Mouse (Mus musculus): Measurements from ENCODE around the gene Fam221a.

- TF ChIP-seq CTCF (IDR thresholded peaks at IDR 0.05; ENCODE audit: low read depth, low read length): no peak
- no peak for TF ChIP-seq GATA2 (IDR thresholded peaks at IDR 0.05; ENCODE audit: borderline replicate concordance, low read depth, low read length)
- no peak for TF ChIP-seq TAL1 (conservative IDR thresholded peaks at IDR 0.05; ENCODE audit: low read depth, low read length)
These were observed 42.2 kb upstream of the Fam221a start for GRCm38 (mm10) chr6:49325294-49325693.
